Mouse (Mus musculus) kidney, adult 18-20 months (tissue): Measurements from ENCODE around the gene Ilf2.

Source experiments
- DNase-seq: peaks from one replicate; pipeline ENCODE4 v3.0.0; 2021

The Ilf2 gene

DNA sequence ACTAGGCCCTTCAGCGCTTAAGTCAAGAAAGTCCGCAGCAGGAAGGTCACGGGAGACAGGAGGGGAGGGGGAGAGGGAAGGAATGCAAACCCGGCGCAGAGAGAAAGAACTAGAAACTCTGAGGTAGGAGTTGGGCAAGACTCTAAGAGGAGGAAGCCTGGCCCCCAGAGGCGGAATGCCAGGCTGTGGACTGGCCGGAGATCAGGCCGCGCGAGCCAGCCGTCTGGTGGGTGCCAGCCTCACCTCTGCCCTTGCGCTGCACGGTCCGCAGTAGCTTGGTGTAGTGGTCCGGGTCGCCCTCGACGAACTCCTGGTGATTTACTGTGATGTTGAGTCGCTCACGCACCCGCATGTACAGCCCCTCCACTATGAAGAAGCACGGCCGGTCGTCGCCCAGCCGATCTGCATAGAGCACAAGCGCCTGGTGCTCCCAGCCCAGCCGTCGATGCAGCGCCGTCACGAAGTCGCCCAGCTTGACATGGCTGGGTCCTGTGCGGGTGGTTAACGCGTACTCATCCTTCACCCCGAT lies 11.3 kb upstream of the Ilf2 start:
- DNase-seq: peak; percentile 40

DNA sequence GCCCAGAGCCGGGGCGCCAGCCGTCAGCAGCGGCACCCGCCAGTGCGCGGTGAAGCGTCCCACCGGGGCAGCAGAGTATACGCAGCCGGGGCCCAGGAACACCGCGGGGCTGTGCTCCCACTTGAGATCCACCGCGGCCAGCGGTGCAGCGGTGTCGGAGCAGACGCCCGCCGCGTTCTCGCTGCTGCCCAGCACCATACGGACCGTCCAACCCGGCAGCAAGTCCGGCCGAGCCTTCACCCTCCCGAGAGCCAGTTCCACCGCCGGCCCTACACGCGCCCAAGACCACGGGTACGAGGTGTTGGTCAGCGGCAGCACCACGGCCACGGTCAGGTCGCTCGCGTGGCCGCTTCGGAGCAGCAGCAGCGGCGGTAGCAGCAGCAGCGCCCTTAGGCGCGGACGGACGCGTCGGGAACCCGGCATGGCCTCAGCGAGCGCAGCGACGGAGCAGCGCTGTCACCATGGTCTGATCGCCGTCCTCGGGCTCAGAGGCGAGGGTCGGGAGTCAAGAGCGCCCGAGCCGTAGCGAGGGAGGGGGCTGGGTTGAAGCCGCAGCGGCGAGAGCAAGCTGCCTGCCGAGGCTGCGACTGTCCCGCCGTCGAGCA lies 10.7 kb upstream of the Ilf2 start:
- DNase-seq: peak; percentile 63

- peak; percentile 52 for DNase-seq
Observed at GRCm38 (mm10) chr3:90465686-90466310, 10.1 kb upstream of the Ilf2 start, which contains the start of gene Npr1. TSS of gene Npr1 (minus strand) at chr3:90465866.

DNA sequence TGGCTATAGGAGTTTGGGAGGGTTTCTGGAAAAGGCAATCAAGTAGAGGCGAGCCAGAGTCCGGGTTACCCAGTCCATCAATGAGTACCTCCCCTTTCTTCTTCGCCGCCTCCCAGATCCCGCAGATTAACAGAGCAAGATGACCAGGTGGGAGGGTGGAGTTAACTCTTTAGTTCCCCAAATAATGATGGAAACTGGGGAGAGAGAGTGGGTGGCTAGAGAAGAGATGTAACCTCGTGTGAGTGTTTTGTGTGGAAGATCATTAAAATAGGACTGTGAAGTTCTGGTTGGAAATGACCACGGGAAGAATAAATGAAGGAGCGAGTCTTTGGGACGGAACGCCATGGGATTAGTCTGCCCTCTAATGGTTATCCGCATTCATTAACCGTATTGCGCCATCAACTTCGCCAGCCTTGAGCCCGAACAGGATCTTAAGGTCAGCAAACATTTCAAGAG lies 9.6 kb upstream of the Ilf2 start:
- peak; percentile 70 for DNase-seq

- DNase-seq: no peak
Observed at GRCm38 (mm10) chr3:90467618-90468300, 8.2 kb upstream of the Ilf2 start.

DNA sequence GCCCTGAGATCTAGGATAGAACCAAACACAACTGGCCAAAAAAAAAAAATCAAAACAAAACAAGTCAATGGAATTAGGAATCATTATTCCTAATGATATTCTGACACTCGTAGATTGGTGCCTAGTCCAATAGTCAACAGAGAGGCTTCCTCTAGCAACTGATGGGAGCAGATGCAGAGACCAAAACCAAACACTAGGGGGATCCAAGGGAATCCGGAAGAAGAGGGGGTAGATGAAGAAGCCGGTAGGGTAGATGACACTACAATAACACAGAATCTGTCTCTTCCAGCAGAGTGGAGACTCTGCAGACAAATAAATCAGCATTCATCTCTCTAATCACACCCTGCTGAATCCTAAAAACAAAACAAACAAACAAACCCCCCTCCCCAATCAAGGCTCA lies 3.7 kb upstream of the Ilf2 start:
- peak; percentile 46 for DNase-seq

DNA sequence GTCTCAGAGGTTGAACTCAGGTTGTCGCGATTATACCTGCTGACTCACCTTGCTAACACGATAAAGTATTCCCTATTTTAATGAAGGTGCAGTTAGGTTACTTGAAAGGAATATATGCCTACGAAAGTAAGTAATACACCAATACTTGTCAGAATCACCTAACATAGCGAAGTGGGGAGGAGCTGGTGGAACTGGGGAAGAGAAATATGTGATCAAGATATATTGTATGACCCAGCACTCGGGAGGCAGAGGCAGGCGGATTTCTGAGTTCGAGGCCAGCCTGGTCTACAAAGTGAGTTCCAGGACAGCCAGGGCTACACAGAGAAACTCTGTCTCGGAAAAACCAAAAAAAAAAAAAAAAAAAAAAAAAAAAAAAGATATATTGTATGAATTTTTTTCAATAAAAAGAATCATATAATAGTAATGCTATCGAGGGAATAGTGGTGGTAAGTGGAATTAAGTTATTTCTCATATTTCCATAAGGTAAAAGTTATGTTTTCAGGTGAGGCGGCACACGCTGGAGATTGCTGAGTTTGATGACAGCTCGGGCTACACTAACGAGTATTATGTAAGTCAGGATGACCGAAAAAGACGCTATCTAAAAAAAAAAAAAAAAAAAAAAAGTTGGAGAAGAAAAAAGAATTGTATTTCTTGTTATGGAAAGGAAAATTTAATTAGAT lies 635 bp upstream of the Ilf2 start:
- DNase-seq: no peak

GRCm38 (mm10) chr3:90486998-90487397 lies 11.1 kb downstream of the Ilf2 start:
- no peak for DNase-seq

DNA sequence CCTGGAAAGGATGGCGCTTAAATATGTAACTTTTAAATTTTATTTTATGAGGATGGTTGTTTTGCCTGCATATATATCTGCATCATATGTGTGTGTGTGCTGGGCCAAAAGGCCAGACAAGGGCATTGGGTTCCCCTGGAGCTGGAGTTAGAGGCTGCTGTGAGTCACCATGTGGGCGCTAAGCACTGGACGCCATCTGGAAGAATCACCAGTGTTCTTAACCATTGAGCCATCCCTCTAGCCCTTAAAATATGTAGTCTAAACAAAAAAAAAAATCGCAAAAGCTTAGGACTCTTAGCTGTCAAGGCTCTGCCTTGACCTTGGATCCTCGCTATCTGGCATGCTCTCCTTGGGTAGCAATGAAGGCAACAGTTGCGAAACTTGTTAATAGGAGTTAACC lies 12.7 kb downstream of the Ilf2 start:
- DNase-seq: no peak

- DNase-seq: peak; percentile 99
Observed at GRCm38 (mm10) chr3:90490696-90491256, 14.8 kb downstream of the Ilf2 start, which contains the start of gene Snapin. TSS of gene Snapin (minus strand) at chr3:90491033.

DNA sequence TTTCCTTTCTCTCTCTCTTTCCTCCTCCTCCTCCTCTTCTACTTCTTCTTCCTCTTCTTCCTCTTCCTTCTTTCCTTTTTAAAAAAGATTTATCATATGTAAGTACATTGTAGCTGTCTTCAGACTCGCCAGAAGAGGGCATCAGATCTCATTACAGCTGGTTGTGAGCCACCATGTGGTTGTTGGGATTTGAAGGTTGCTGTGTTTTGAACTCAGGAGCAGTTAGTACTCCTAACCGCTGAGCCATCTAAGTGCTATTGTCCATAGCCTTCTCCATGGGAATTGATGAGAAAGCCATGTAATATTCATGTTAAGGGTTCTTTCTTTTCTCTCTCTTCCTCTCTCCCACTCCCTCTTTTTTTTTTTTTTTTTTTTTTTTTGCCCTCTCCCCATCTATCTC lies 15.4 kb downstream of the Ilf2 start:
- no peak for DNase-seq

DNA sequence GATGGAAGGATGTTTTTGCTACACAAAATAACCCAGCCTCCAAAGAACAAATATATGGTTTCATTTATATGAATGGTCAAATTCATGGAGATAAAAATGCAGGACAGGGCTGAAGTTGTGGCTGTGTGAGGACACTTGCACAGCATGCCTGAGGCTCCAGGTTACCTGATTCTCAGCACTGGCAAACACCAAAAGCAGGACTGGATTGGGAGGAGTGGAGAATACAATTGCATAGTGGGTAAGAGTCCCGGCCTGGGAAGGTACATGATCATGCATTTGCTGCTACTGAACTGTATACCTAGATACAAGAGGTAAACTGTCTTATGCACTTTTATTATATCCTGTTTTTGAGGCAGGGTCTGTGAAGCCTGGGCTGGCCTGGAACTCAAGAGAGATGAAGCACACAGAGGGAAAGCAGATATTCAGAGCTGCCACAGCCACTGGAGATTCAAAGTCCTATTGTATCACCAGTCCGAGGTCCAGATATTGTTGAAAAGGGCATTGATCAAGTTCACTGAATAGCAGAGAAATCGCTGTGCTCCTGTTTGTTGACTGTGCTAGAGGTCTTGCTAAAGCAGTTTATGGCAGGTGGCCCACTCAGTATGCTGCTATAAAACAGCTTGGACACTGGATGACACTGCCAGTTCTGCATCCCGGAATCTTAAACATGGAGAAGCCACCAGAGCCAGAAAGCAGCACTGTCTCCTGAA lies 18.1 kb downstream of the Ilf2 start:
- DNase-seq: no peak

DNA sequence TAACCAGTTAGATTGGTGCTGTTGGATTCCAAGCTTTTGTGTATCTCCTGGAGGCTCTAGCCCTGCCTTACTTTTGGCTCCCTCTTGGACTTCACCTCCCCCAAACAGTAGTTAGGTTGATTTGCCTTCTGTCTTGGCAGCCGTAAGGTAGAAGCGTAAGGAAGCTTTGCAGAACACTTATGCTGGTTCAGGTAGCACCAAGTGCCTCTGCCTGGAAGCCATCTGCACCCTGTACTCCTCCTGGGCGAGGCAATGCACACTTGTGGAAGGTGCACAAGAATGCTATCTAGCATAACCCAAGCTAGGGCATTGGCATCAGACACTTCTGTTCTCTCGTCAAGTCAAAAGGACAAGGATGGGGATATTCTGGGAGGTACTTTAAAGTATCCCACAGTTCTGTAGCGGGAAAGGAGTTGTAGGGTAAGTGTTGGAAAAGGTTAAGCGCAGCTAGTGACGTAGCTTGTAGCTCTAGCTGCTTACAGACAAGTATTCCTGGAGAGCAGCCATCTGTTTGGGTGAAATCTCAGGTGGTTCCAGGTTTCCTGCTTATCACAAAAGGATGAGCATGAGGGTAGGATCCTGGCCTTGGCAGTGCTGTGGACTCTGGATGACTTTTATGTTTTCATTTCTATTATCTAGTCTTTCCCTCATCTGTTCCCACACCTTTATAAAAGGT lies 20.1 kb downstream of the Ilf2 start:
- no peak for DNase-seq

DNA sequence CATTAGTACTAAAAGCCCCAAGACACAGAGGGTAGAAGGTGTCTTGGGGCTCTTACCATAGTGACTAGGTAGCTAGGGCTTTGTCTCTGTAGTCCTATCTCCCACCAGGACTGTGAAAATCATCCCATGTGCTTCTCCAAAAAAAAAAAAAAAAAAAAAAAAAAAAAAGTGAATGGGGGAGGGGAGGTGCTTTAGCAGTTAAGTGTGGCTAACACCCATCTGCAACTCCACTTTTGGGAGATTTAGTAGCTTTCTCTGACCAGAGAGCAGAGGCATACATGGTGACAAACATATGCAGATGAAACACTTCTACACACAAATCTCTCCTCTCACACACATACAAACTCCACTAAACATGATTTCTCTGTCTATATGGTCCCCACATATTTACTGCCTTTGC lies 21.7 kb downstream of the Ilf2 start:
- DNase-seq: no peak

DNA sequence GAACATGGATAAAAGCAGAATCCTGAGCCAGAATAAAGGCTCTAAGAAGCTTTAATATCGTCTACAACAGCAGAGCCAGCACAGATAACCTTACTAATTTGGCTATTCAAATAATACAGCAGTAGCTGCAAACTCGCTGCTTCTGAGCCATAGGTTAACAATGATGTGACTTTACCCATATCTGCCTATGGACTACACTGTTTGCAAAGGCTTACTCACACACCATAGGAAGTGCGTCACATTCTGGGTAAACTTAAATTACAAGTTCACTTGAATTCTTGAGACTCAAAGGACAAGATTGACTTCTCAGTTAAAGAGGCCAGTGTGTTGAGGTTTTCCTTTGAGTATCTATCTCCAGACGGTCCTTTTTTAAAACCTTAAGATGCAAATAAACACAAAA lies 27.5 kb downstream of the Ilf2 start:
- no peak for DNase-seq

DNA sequence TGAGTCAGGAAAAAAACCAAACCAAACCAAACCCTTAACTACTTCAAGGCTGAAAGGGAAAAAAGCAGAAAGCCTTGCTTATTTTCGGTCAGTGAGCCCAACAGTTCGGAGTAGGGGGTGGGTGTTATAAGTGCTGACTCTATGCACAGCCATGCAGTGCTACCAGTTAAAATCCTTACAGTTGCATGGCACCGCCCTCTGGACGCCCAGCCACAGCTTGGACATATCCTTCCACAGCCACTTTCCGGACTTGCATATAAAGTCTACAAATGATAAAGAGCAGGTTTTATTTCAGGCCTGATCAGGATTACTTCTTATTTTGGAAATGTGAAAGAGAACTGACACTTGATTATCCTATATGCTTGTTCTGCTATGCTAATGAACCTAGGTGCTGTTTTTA lies 29.3 kb downstream of the Ilf2 start:
- no peak for DNase-seq

GRCm38 (mm10) chr3:90506362-90506761 lies 30.4 kb downstream of the Ilf2 start:
- no peak for DNase-seq

- DNase-seq: no peak
Observed at GRCm38 (mm10) chr3:90508287-90508949, 32.5 kb downstream of the Ilf2 start.

DNA sequence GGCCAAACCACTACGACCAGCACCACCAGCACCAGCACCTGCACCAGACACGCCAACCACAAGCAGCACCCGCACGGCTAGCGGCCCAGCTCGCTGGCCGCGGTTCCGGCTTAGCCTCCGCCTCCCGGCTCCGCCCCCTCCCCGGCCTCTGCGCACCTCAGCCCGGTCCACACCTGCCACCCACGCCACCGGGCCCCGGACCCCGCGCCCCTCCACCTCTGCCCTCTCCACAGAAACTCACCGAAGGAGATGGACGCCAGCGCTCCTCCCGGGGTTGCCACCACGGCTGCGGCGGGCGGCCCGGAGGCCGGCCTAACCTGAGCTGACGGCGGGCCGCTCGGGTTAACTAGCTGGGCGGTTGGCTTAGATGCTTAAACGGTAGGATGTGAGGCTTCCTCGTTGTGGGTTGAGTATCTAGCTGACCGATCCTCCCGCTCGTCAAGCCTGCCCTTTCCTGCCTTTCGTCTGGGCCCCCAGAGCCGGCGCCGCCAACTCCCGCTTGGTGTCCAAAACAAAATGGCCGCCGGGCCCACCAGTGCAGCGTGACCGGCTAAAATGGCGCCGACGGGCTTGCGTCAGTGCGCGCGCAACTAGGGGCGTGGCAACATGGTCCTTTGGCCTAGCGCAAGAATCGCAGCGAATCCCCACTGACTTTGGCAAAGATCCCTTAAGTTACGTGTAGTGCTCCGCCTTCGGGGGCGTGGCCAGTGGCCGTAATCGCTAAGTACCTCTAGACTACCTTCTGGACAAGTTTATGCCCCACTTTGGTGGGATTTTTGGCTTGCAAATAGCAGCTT lies 33.2 kb downstream of the Ilf2 start, which contains the start of gene Chtop:
Gene Chtop, minus strand, starts transcription at position 549 of the 797 bp plus-strand sequence.
- DNase-seq: peak; percentile 100

GRCm38 (mm10) chr3:90509747-90510123 lies 33.8 kb downstream of the Ilf2 start:
- no peak for DNase-seq
